Comparison of ENCODE assay signal across 22 mouse cellular contexts in the genomic region with DNA sequence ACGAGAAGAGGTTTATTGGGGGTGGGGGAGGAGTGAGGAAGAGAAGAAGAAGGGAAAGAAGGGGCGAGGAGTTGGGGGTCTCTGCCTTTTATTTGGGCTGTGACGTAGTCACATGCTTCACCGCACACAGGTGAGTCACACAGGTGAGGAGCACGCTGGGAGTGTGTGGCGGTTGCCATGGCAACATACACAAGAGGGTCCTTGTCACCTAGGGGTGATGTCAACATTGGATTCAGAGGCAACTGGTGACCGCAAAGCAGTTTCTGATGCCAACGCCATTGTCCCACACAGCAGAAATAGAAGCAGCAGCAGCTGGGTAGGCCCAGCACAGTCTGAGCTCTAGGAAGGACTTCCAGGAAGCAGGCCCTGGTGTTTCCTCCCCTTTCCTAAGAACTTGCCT.
DNase-seq lines count a peak whose midpoint lies in the region; ATAC-seq and TF ChIP-seq lines count a peak whose summit lies in the region.
"Had no signal": no experiment of that assay in that cellular context is flagged by ENCODE, and none has a peak within 500 bp of the region (broad histone marks: within the 10 kb centered on the region; RNA-seq: fewer than 3 reads in every experiment).

No protein-coding gene starts in this region.

- ATAC-seq in forebrain, embryonic 15.5 days (replicated peaks): 0 out of 2 replicates have a peak, but pooled peaks have one; percentile 11
- ATAC-seq in forebrain, embryonic 16.5 days: no peak
- ATAC-seq in lung, embryonic 16.5 days (ENCODE audit: low read depth): peak; percentile 58
- ATAC-seq: CD4-positive, CD25-positive, alpha-beta regulatory T cell, adult 4 months had no signal

- H3K4me1 ChIP-seq in forebrain, embryonic 15.5 days: no peaks in the 10 kb centered on the region
- H3K4me1 ChIP-seq in forebrain, embryonic 16.5 days (replicated peaks; ENCODE audit: control insufficient read depth, insufficient read depth, low read length): no peaks in the 10 kb centered on the region
- no peaks in the 10 kb centered on the region for H3K4me1 ChIP-seq in lung, embryonic 16.5 days (replicated peaks; ENCODE audit: control insufficient read depth, insufficient read depth, low read length)
- H3K4me1 ChIP-seq: embryonic facial prominence, embryonic 13.5 days; forebrain, embryonic 12.5 days; hindbrain, embryonic 13.5 days had no signal

- H3K9ac ChIP-seq in forebrain, embryonic 15.5 days (replicated peaks): no peak overlapping the region
- H3K9ac ChIP-seq in forebrain, embryonic 16.5 days (replicated peaks; ENCODE audit: low read depth, low read length): no peak overlapping the region
- H3K9ac ChIP-seq in lung, embryonic 16.5 days (ENCODE audit: low read length): no peak overlapping the region
- H3K9ac ChIP-seq: embryonic facial prominence, embryonic 13.5 days; forebrain, embryonic 12.5 days; hindbrain, embryonic 13.5 days had no signal

- no peak overlapping the region for H3K4me2 ChIP-seq in forebrain, embryonic 15.5 days (replicated peaks)
- H3K4me2 ChIP-seq in forebrain, embryonic 16.5 days (ENCODE audit: low read length): no peak overlapping the region
- H3K4me2 ChIP-seq in lung, embryonic 16.5 days (ENCODE audit: low read depth, low read length): no peak overlapping the region
- H3K4me2 ChIP-seq: embryonic facial prominence, embryonic 13.5 days; forebrain, embryonic 12.5 days; hindbrain, embryonic 13.5 days had no signal

- no peaks in the 10 kb centered on the region for H3K36me3 ChIP-seq in forebrain, embryonic 15.5 days
- H3K36me3 ChIP-seq in forebrain, embryonic 16.5 days (ENCODE audit: control insufficient read depth, insufficient read depth): no peaks in the 10 kb centered on the region
- H3K36me3 ChIP-seq in lung, embryonic 16.5 days (ENCODE audit: control insufficient read depth, insufficient read depth, low read length): no peaks in the 10 kb centered on the region
- H3K36me3 ChIP-seq: embryonic facial prominence, embryonic 13.5 days; forebrain, embryonic 12.5 days; G1E; heart, embryonic 10.5 days; hindbrain, embryonic 13.5 days had no signal

- no peak overlapping the region for H3K27ac ChIP-seq in forebrain, embryonic 15.5 days (replicated peaks)
- H3K27ac ChIP-seq in forebrain, embryonic 16.5 days (ENCODE audit: low read length): no peak overlapping the region
- no peak overlapping the region for H3K27ac ChIP-seq in lung, embryonic 16.5 days (ENCODE audit: low read length)
- H3K27ac ChIP-seq in left cerebral cortex, adult 2 months: no peak overlapping the region
- H3K27ac ChIP-seq: embryonic facial prominence, embryonic 13.5 days; forebrain, embryonic 12.5 days; heart, embryonic 10.5 days; hindbrain, embryonic 13.5 days had no signal

- H3K4me3 ChIP-seq in forebrain, embryonic 15.5 days: no peak overlapping the region
- no peak overlapping the region for H3K4me3 ChIP-seq in forebrain, embryonic 16.5 days (replicated peaks; ENCODE audit: low read length)
- no peak overlapping the region for H3K4me3 ChIP-seq in lung, embryonic 16.5 days (ENCODE audit: low read length)
- no peak overlapping the region for H3K4me3 ChIP-seq in left cerebral cortex, adult 2 months
- H3K4me3 ChIP-seq: embryonic facial prominence, embryonic 13.5 days; forebrain, embryonic 12.5 days; heart, embryonic 10.5 days; hindbrain, embryonic 13.5 days had no signal

- H3K9me3 ChIP-seq in forebrain, embryonic 15.5 days: no peaks in the 10 kb centered on the region
- no peaks in the 10 kb centered on the region for H3K9me3 ChIP-seq in forebrain, embryonic 16.5 days (ENCODE audit: control insufficient read depth, low read length)
- H3K9me3 ChIP-seq in lung, embryonic 16.5 days (ENCODE audit: control insufficient read depth, low read length): no peaks in the 10 kb centered on the region
- H3K9me3 ChIP-seq: embryonic facial prominence, embryonic 13.5 days; forebrain, embryonic 12.5 days; G1E; heart, embryonic 10.5 days; hindbrain, embryonic 13.5 days had no signal

- no peaks in the 10 kb centered on the region for H3K27me3 ChIP-seq in forebrain, embryonic 15.5 days
- H3K27me3 ChIP-seq in forebrain, embryonic 16.5 days (replicated peaks; ENCODE audit: control insufficient read depth, insufficient read depth, low read length): no peaks in the 10 kb centered on the region
- H3K27me3 ChIP-seq in lung, embryonic 16.5 days (ENCODE audit: control insufficient read depth, insufficient read depth, low read depth, low read length): no peaks in the 10 kb centered on the region
- H3K27me3 ChIP-seq: embryonic facial prominence, embryonic 13.5 days; forebrain, embryonic 12.5 days; hindbrain, embryonic 13.5 days had no signal

- TF ChIP-seq CTCF in left cerebral cortex, adult 2 months (IDR thresholded peaks at IDR 0.05): no peak

- 87% methylated on average over 8 of the region's 8 CpGs for WGBS in forebrain, embryonic 15.5 days
- 86% methylated on average over 8 of the region's 8 CpGs for WGBS in forebrain, embryonic 16.5 days
- WGBS in lung, embryonic 16.5 days: 66% methylated on average over 8 of the region's 8 CpGs

- peak; percentile 37 to 63 for DNase-seq in lung, adult 18-20 months
- peak; percentile 32 for DNase-seq in lung, postnatal 25 days (ENCODE audit: low spot score)
- no peak for DNase-seq in cerebellum, postnatal 10 days
- DNase-seq in left cerebral cortex, adult 2 months (ENCODE audit: extremely low spot score in 1 of 2, low spot score in 2 of 2): no peak
- no peak for DNase-seq in frontal cortex, postnatal 14 days (ENCODE audit: low spot score in 2 of 2)
- DNase-seq: adrenal gland, postnatal 10 days; B cell, adult 2 months; cerebellum, adult 11 months; cerebellum, adult 9-10 months; cerebellum, postnatal 36 days; gastrocnemius, postnatal 36 days; heart, adult 18-20 months; heart, postnatal 10 days had no signal

- intact Hi-C loops in left cerebral cortex, adult 2 months (cut with DNase I): loop anchor here (10.0 kb wide), 1 partner anchor 189 kb away; no protein-coding TSS in a partner anchor

Comparison
In these comparisons a context has a peak if more than half of its experiments do, and no peak if none do; other contexts are left out.
1. DNase-seq: peak in lung, adult 18-20 months (2 of 2) and lung, postnatal 25 days (single experiment); none in cerebellum, postnatal 10 days (0 of 2), left cerebral cortex, adult 2 months (0 of 2) and frontal cortex, postnatal 14 days (0 of 2).